Mouse (Mus musculus) neural tube, embryonic 11.5 days (tissue): ENCODE measurements at regions not wholly inside any gene's neighbourhood (a gene's known extent, or its start where the extent isn't known, plus 50 kb on each side); places are given as distances from the start of the nearest gene placed in this dataset.

Experiments
- ATAC-seq: fragments of 200-750 bp; cut with Nextera tagmentation; 2 replicates; pipeline ENCODE4 v1.8.0; 2017; ENCODE audit warnings: moderate number of reproducible peaks, mild to moderate bottlenecking, moderate TSS enrichment, moderate library complexity; ENCODE audit not compliant: insufficient read depth, low FRiP score, low TSS enrichment
- DNase-seq: peaks from one replicate; pipeline ENCODE4 v3.0.0-alpha.2; 2015; ENCODE audit warnings: low spot score
- H3K27ac ChIP-seq: fragments of 300-500 bp; sonication (generic); 2 replicates; pipeline ENCODE4 v1.5.1; 2014; ENCODE audit warnings: low read depth, mild to moderate bottlenecking, low read length
- H3K27me3 ChIP-seq: fragments of 300-500 bp; sonication (generic); 2 replicates; pipeline ENCODE4 v1.6.1; 2014; ENCODE audit warnings: mild to moderate bottlenecking, low read length, mixed read lengths; ENCODE audit not compliant: control insufficient read depth, insufficient read depth
- H3K36me3 ChIP-seq: fragments of 300-500 bp; sonication (generic); 2 replicates; pipeline ENCODE4 v1.6.1; 2014; ENCODE audit warnings: mild to moderate bottlenecking, low read length, moderate library complexity, mixed read lengths; ENCODE audit not compliant: control insufficient read depth, insufficient read depth
- H3K4me1 ChIP-seq: fragments of 300-500 bp; sonication (generic); 2 replicates; pipeline ENCODE4 v1.6.1; 2014; ENCODE audit warnings: low read length, mixed read lengths; ENCODE audit not compliant: control insufficient read depth, insufficient read depth
- H3K4me2 ChIP-seq: fragments of 300-500 bp; sonication (generic); 2 replicates; pipeline ENCODE4 v1.6.1; 2014; ENCODE audit warnings: low read depth, mild to moderate bottlenecking, moderate library complexity
- H3K4me3 ChIP-seq: fragments of 300-500 bp; sonication (generic); 2 replicates; pipeline ENCODE4 v1.5.1; 2014; ENCODE audit warnings: low read depth, low read length
- H3K9ac ChIP-seq: fragments of 300-500 bp; sonication (generic); 2 replicates; pipeline ENCODE4 v1.6.1; 2014; ENCODE audit warnings: mild to moderate bottlenecking, low read length
- H3K9me3 ChIP-seq: fragments of 300-500 bp; sonication (generic); 2 replicates; pipeline ENCODE4 v1.6.1; 2016; ENCODE audit warnings: low read length; ENCODE audit not compliant: control insufficient read depth
- WGBS: fragments of 180-500 bp; shearing (Covaris S2); extraction: QIAGEN DNeasy Blood & Tissue Kit; methylation state at CpG from one replicate; pipeline ENCODE4 v1.1.7; 2014; 5-methylcytosine and 5-hydroxymethylcytosine counted together

- peaks cover 9% of the 10 kb centered on the region; the same call in 1 of the 2 replicates for H3K27me3 ChIP-seq
- peaks cover 26% of the 10 kb centered on the region for H3K4me1 ChIP-seq
- 0 out of 2 replicates have a peak, but pooled peaks have one; percentile 10 for ATAC-seq
- H3K9me3 ChIP-seq: no peaks in the 10 kb centered on the region
- peak; percentile 34 for DNase-seq
- peak overlapping the region; percentile 34 for H3K4me3 ChIP-seq
- H3K9ac ChIP-seq: peak overlapping the region; percentile 53
- H3K36me3 ChIP-seq: no peaks in the 10 kb centered on the region
- WGBS: 5% methylated on average over 13 of the region's 13 CpGs
- peak overlapping the region; percentile 77 for H3K27ac ChIP-seq
- H3K4me2 ChIP-seq: peak overlapping the region; percentile 74
Observed at GRCm38 (mm10) chr17:47974503-47974902, 50.1 kb upstream of the Foxp4 start.
